Mouse (Mus musculus) layer of hippocampus, adult 11-12 months (tissue): ENCODE data around the gene Kat6b.
A peak's percentile ranks its signal among the peaks of the same experiment; 100 is the strongest.
"Not testable (repeated sequence)": the region's sequence is repeated elsewhere in the genome, so short reads cannot be mapped to it uniquely, and the experiment has no call there.

ENCODE experiments used
- DNase-seq: peaks from one replicate; pipeline ENCODE4 v3.0.0; 2022; ENCODE audit warnings: low spot score

Gene Kat6b

DNA sequence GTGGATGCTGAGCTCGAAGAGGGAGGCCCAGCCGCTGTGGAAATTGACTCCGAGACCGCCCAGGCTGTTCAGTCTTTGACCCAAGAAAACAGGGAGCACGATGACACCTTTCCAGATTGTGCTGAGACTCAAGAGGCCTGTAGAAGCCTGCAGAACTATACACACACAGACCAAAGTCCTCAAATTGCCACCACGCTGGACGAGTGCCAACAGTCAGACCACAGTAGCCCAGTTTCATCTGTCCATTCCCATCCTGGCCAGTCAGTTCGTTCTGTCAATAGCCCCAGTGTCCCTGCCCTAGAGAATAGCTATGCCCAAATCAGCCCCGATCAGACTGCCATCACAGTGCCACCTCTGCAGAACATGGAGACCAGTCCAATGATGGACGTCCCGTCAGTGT is 188.0 kb downstream of the Kat6b start:
- no peak for DNase-seq

GRCm38 (mm10) chr14:21669633-21670421 is 188.6 kb downstream of the Kat6b start:
- peak; percentile 40 for DNase-seq

- DNase-seq = not testable (repeated sequence)
These were observed 189.3 kb downstream of the Kat6b start for GRCm38 (mm10) chr14:21670422-21671006.

- no peak for DNase-seq
These were observed 191.9 kb downstream of the Kat6b start for GRCm38 (mm10) chr14:21673100-21673499.

DNA sequence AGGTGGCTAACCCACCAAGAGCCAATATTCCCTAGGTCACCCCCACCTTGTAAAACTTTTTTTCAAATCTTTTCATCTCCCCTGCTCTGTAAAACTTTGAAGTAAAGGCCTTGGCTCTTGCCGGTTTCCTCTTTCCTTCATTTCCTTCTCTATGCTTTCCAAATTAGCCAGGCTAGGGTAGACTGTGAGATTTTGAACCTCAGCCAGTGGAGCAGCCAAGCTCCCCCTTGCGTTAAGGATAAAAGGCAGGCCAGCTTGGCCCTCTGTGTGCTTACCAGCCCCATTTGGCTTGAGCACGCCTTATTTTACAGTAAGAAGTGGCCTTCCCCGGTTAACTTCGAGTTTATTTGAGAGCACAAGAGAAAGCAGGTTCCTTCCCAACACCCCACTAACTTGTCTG is 193.2 kb downstream of the Kat6b start:
- DNase-seq = no peak

- no peak for DNase-seq
These were observed 195.0 kb downstream of the Kat6b start for GRCm38 (mm10) chr14:21676223-21676622.

- DNase-seq = peak; percentile 77
These were observed 197.5 kb downstream of the Kat6b start for GRCm38 (mm10) chr14:21678509-21679285.

- DNase-seq = no peak
These were observed 198.5 kb downstream of the Kat6b start for GRCm38 (mm10) chr14:21679631-21680201.

- no peak for DNase-seq
These were observed 201.5 kb downstream of the Kat6b start for GRCm38 (mm10) chr14:21682681-21683129.

- no peak for DNase-seq
These were observed 202.6 kb downstream of the Kat6b start for GRCm38 (mm10) chr14:21683834-21684233.

GRCm38 (mm10) chr14:21685411-21686146 is 204.3 kb downstream of the Kat6b start:
- no peak for DNase-seq

GRCm38 (mm10) chr14:21686376-21687279 is 205.4 kb downstream of the Kat6b start:
- no peak for DNase-seq

DNA sequence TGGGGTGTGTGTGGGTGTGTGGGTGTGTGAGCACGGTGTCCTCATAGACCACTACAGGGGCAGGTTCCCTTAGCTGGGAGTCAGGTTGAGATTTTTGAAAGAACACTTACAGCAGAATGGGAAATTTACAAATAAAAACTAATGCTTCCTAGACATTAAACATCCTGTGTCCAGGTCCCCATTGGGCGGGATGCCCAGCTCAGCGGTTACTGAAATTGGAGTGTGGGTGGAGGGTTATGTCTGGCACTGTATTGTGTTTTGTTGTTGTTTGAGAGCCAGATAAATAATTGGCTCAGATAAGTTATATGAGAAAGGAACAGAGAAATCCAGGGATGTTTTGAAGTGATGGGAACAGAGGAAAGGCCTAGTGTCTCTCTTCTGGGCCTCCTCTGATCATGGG is 209.8 kb downstream of the Kat6b start:
- DNase-seq = no peak

DNA sequence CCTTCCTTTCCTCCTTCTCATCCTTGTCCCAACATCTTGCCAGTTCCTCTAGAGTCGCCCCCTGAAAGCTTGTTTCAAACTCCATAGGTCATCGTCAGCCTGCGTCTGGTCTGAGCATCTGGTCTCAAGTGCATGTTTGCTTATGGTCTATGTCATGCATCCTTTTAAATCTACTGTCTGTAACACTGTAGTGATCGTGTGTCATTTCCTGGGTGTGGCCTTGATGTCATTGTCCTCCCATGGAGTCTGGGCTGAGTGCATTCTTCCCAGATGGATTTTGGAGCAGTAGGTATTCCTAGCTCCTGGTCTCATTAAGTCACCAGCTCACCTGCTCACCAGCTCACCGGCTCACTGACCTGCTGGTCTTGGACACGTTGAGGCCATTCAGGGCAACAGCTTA is 213.8 kb downstream of the Kat6b start:
- no peak for DNase-seq

DNA sequence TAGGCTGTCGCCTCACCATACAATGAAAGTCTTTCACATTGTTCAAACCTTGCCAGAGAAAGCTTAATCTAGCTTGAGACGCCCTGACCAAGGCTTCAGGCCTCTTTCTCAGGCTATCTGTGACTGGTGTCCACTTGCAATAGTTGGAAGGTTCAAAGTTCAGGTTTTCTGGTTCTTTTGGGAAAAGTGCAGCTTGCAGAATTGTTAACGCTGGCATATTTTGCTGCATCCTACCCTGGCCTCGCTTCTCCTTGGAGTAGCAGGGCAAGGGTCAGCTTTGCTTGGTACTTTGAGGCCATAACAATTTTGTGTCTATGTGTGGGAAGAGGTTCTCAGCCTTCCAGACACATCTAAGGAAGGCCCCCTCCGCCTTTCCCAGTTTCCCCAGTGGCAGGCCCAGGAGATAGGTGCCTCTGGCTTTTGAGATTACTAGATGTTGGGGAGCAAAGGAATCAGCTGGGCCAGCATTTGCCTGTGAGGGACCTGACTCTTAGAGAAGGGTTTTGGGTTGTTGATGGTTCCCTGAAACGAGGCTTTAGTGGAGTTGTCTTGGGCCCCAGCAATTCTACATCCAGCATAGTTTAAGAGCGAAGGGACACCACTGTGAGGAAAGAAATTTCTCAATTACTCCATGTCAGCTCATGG is 215.1 kb downstream of the Kat6b start:
- DNase-seq = no peak

- no peak for DNase-seq
These were observed 221.5 kb downstream of the Kat6b start for GRCm38 (mm10) chr14:21702691-21703090.

DNA sequence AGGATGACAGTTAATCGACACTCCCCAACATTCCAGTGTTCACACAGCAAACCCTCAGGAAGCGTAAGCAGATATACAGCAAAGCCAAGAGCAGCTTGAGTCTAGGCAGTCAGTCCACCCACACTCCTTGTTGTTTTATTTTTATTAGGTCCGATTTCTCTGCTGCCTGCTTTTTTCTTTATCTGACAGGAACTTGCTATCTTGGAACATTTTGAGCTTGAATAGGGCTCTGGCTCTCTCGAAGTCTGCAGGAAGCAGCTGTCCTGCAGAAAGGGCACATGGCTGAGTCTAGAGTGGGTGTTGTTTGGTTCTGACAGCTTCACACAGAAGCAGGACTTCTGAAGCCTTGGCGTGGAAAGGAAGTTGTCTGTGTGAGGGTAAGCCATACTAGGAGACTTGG is 222.0 kb downstream of the Kat6b start:
- DNase-seq = no peak

- no peak for DNase-seq
These were observed 224.2 kb downstream of the Kat6b start for GRCm38 (mm10) chr14:21705462-21705861.

GRCm38 (mm10) chr14:21706759-21707571 is 225.7 kb downstream of the Kat6b start:
- peak; percentile 59 for DNase-seq
